12 mouse cellular contexts compared by ENCODE assay signal in the genomic region with DNA sequence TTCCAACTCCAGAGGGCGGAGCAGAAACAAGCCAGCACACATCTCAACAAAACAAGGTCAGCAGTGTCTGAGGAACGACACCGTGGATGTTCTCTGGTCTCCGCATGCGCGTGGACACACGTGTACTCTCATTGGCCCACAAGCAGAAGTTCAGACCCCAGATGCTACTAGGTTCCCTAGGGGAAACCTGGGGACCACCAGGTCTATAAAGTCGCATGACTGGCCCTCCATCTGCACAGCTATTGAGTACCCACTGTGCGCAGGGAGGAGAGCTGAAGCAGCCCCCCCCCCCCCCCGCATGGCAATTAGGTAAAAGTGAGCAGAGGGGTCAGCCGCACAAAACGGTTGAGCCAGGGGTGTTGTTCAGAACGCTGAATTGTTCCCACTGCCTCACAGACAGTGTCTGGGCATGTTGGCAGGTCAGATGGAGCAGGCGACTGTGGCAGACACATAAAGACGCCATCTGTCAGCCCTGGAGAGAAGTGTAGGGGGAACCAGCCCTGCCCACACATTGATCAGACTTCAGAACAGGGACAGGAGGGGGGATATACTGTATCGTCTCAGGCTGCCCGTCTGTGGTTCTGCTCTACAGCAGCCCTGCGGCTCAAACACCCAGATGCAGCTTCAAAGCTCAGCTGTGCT. TPM values are rescaled to one million over a fixed set of nuclear protein-coding genes. Genes with fewer than 3 reads are reported as not detected.
A peak's percentile ranks its signal among the peaks of the same experiment; 100 is the strongest.
DNase-seq lines count a peak whose midpoint lies in the region; ATAC-seq lines count a peak whose summit lies in the region.
"Had no signal": no experiment of that assay in that cellular context is flagged by ENCODE, and none has a peak within 500 bp of the region (broad histone marks: within the 10 kb centered on the region; RNA-seq: fewer than 3 reads in every experiment).

No protein-coding gene starts in this region.

- DNase-seq in CD4-positive, CD25-positive, alpha-beta regulatory T cell, adult 2 months (ENCODE audit: low read depth, low spot score): peak; percentile 43
- peak; percentile 34 for DNase-seq in thymus, postnatal 0 days (ENCODE audit: low spot score)
- DNase-seq in thymus, postnatal 36 days: no peak
- peak; percentile 82 for DNase-seq in layer of hippocampus, adult 9-11 months
- DNase-seq in thymus, postnatal 4 days: peak; percentile 51
- DNase-seq in adrenal gland, adult (ENCODE audit: inconsistent age in 2 of 2, low spot score in 1 of 2): no peak
- no peak for DNase-seq in heart, adult 8-10 months (ENCODE audit: low spot score)
- DNase-seq: gastrocnemius, postnatal 10 days; right cerebral cortex, postnatal 4 days had no signal

- ATAC-seq in CD4-positive, CD25-positive, alpha-beta regulatory T cell, adult 4 months: no peak
- ATAC-seq: activated CD4-positive, CD25-positive, alpha-beta regulatory T cell, adult 4 months; intestine, postnatal 0 days had no signal

RNA-seq across cellular contexts. Expression of a gene that starts 7.7 kb away (rescaled TPM):
- 10 to 100 TPM in 1 of 2 experiments, 1 to 10 TPM in 1; 6.5 to 14.3 TPM for polyA plus RNA-seq in CD4-positive, CD25-positive, alpha-beta regulatory T cell, adult 4 months (2017; shearing (Covaris generic))
- 9.0 and 9.2 TPM in 2 replicates for polyA plus RNA-seq in thymus, postnatal 0 days (2015; fragmentation: Nextera tagmentation; extraction: Ambion mirVana)
- 10 to 100 TPM; 11.3 to 14.3 (median 12.1) TPM for total RNA-seq in heart, adult 8-10 months (2022)

RNA-seq across cellular contexts. Expression of a gene that starts 54.5 kb away (rescaled TPM):
- polyA plus RNA-seq in CD4-positive, CD25-positive, alpha-beta regulatory T cell, adult 4 months (2017; shearing (Covaris generic)): 100 to 1,000 TPM; 131 to 191 TPM
- polyA plus RNA-seq in thymus, postnatal 0 days (2015; fragmentation: Nextera tagmentation; extraction: Ambion mirVana): 94.3 and 127 TPM in 2 replicates
- 10 to 100 TPM in 3 of 4 experiments, 1 to 10 TPM in 1; 9.6 to 26.9 (median 11.3) TPM for total RNA-seq in heart, adult 8-10 months (2022)

Comparison
In these comparisons a context has a peak if more than half of its experiments do, and no peak if none do; other contexts are left out.
1. DNase-seq: peak in CD4-positive, CD25-positive, alpha-beta regulatory T cell, adult 2 months (single experiment), thymus, postnatal 0 days (single experiment), layer of hippocampus, adult 9-11 months (single experiment) and thymus, postnatal 4 days (single experiment); none in thymus, postnatal 36 days (0 of 2), adrenal gland, adult (0 of 2) and heart, adult 8-10 months (single experiment).